Mouse (Mus musculus): ENCODE measurements around the gene Cacna1g. TPM values are rescaled to one million over a fixed set of nuclear protein-coding genes. Genes with fewer than 3 reads are reported as not detected.

Gene Cacna1g
- polyA plus RNA-seq, 1 experiment from 2014 or later, result 18.8 TPM

GRCm38 (mm10) chr11:94440421-94440820 is 33.6 kb downstream of the Cacna1g start:
- no peaks in the 10 kb centered on the region for H3K9me3 ChIP-seq
- 47% methylated on average over 6 of the region's 6 CpGs for WGBS
- no peaks in the 10 kb centered on the region for H3K27me3 ChIP-seq
- peaks cover 49% of the 10 kb centered on the region for H3K4me1 ChIP-seq (replicated peaks)
- H3K4me2 ChIP-seq, result no peak overlapping the region
- no peak for ATAC-seq (ENCODE audit: low FRiP score, low read depth)
- H3K9ac ChIP-seq, result no peak overlapping the region
- no peak overlapping the region for H3K4me3 ChIP-seq
- peak overlapping the region; percentile 57; the same call in 1 of the 2 replicates for H3K27ac ChIP-seq (replicated peaks)
- H3K36me3 ChIP-seq, result peaks cover 9% of the 10 kb centered on the region

GRCm38 (mm10) chr11:94429011-94429651 is 44.9 kb downstream of the Cacna1g start:
- no peak for ATAC-seq (ENCODE audit: low FRiP score, low read depth)

GRCm38 (mm10) chr11:94428091-94428835 is 45.7 kb downstream of the Cacna1g start:
- peak; percentile 82 for ATAC-seq (ENCODE audit: low FRiP score, low read depth)
- H3K4me2 ChIP-seq, result no peak overlapping the region
- H3K4me1 ChIP-seq (replicated peaks), result peaks cover 36% of the 10 kb centered on the region
- 20% methylated on average over 4 of the region's 4 CpGs for WGBS
- H3K27me3 ChIP-seq, result no peaks in the 10 kb centered on the region
- no peaks in the 10 kb centered on the region for H3K9me3 ChIP-seq
- no peak overlapping the region for H3K9ac ChIP-seq
- H3K4me3 ChIP-seq, result no peak overlapping the region
- H3K27ac ChIP-seq (replicated peaks), result peak overlapping the region; percentile 64
- H3K36me3 ChIP-seq, result peaks cover 35% of the 10 kb centered on the region; the same call in 1 of the 2 replicates

More at GRCm38 (mm10) chr11:94429011-94429651, 44.9 kb downstream of the Cacna1g start:
- no peak overlapping the region for H3K4me2 ChIP-seq
- H3K27me3 ChIP-seq, result no peaks in the 10 kb centered on the region
- peak overlapping the region; percentile 64 for H3K27ac ChIP-seq (replicated peaks)
- H3K9ac ChIP-seq, result no peak overlapping the region
- H3K36me3 ChIP-seq, result peaks cover 39% of the 10 kb centered on the region; the same call in 1 of the 2 replicates
- WGBS, result 18% methylated on average over 9 of the region's 9 CpGs
- no peaks in the 10 kb centered on the region for H3K9me3 ChIP-seq
- H3K4me1 ChIP-seq (replicated peaks), result peaks cover 34% of the 10 kb centered on the region
- no peak overlapping the region for H3K4me3 ChIP-seq

- 71% methylated on average over 14 of the region's 14 CpGs for WGBS
These were observed 48.3 kb downstream of the Cacna1g start for GRCm38 (mm10) chr11:94425656-94426055.

GRCm38 (mm10) chr11:94425215-94425614 is 48.8 kb downstream of the Cacna1g start:
- no peak for ATAC-seq (ENCODE audit: low FRiP score, low read depth)
- no peaks in the 10 kb centered on the region for H3K9me3 ChIP-seq
- H3K4me3 ChIP-seq, result no peak overlapping the region
- H3K4me2 ChIP-seq, result no peak overlapping the region
- peaks cover 48% of the 10 kb centered on the region for H3K4me1 ChIP-seq (replicated peaks)
- H3K36me3 ChIP-seq, result peaks cover 23% of the 10 kb centered on the region; the same call in 1 of the 2 replicates
- H3K9ac ChIP-seq, result no peak overlapping the region
- no peak overlapping the region for H3K27ac ChIP-seq (replicated peaks)
- 59% methylated on average over 5 of the region's 5 CpGs for WGBS
- no peaks in the 10 kb centered on the region for H3K27me3 ChIP-seq

More at GRCm38 (mm10) chr11:94425656-94426055, 48.3 kb downstream of the Cacna1g start:
- no peak overlapping the region for H3K4me2 ChIP-seq
- no peak overlapping the region for H3K27ac ChIP-seq (replicated peaks)
- H3K36me3 ChIP-seq, result peaks cover 23% of the 10 kb centered on the region; the same call in 1 of the 2 replicates
- peaks cover 44% of the 10 kb centered on the region for H3K4me1 ChIP-seq (replicated peaks)
- ATAC-seq (ENCODE audit: low FRiP score, low read depth), result no peak
- no peaks in the 10 kb centered on the region for H3K27me3 ChIP-seq
- no peaks in the 10 kb centered on the region for H3K9me3 ChIP-seq
- H3K4me3 ChIP-seq, result no peak overlapping the region
- no peak overlapping the region for H3K9ac ChIP-seq

- no peaks in the 10 kb centered on the region for H3K9me3 ChIP-seq
- H3K27ac ChIP-seq (replicated peaks), result peak overlapping the region; percentile 53
- no peaks in the 10 kb centered on the region for H3K27me3 ChIP-seq
- H3K4me1 ChIP-seq (replicated peaks), result peaks cover 41% of the 10 kb centered on the region
- no peak overlapping the region for H3K4me2 ChIP-seq
- no peak overlapping the region for H3K4me3 ChIP-seq
- peaks cover 16% of the 10 kb centered on the region; the same call in 1 of the 2 replicates for H3K36me3 ChIP-seq
- WGBS, result 61% methylated on average over 15 of the region's 15 CpGs
- no peak overlapping the region for H3K9ac ChIP-seq
- no peak for ATAC-seq (ENCODE audit: low FRiP score, low read depth)
These were observed 49.6 kb downstream of the Cacna1g start for GRCm38 (mm10) chr11:94424380-94424779.

GRCm38 (mm10) chr11:94423855-94424254 is 50.1 kb downstream of the Cacna1g start:
- Histone ChIP-seq H3K9ac (no peak overlapping the region), H3K27me3 (no peaks in the 10 kb centered on the region), H3K4me1 (replicated peaks) (peaks cover 36% of the 10 kb centered on the region), H3K4me2 (no peak overlapping the region), H3K36me3 (peaks cover 16% of the 10 kb centered on the region; the same call in 1 of the 2 replicates), H3K4me3 (no peak overlapping the region), H3K27ac (replicated peaks) (peak overlapping the region; percentile 53), H3K9me3 (no peaks in the 10 kb centered on the region)
- ATAC-seq (ENCODE audit: low FRiP score, low read depth), result peak; percentile 17; the same call in 1 of the 2 replicates
- WGBS, result 49% methylated on average over 5 of the region's 5 CpGs

- ATAC-seq (ENCODE audit: low FRiP score, low read depth), result no peak
- no peak overlapping the region for H3K9ac ChIP-seq
- H3K4me1 ChIP-seq (replicated peaks), result peaks cover 24% of the 10 kb centered on the region
- 0 out of 2 replicates have a peak overlapping the region, but pooled peaks have one; percentile 10 for H3K27ac ChIP-seq (replicated peaks)
- H3K36me3 ChIP-seq, result peaks cover 8% of the 10 kb centered on the region; the same call in 1 of the 2 replicates
- no peaks in the 10 kb centered on the region for H3K9me3 ChIP-seq
- WGBS, result 68% methylated on average over 6 of the region's 6 CpGs
- H3K4me2 ChIP-seq, result no peak overlapping the region
- H3K4me3 ChIP-seq, result no peak overlapping the region
- H3K27me3 ChIP-seq, result no peaks in the 10 kb centered on the region
These were observed 53.0 kb downstream of the Cacna1g start for GRCm38 (mm10) chr11:94420991-94421390.

GRCm38 (mm10) chr11:94420325-94420724 is 53.7 kb downstream of the Cacna1g start:
- ATAC-seq (ENCODE audit: low FRiP score, low read depth), result no peak
- H3K4me2 ChIP-seq, result no peak overlapping the region
- peaks cover 24% of the 10 kb centered on the region for H3K4me1 ChIP-seq (replicated peaks)
- H3K36me3 ChIP-seq, result 0 out of 2 replicates have a peak, but pooled peaks cover 7% of the 10 kb centered on the region
- H3K4me3 ChIP-seq, result no peak overlapping the region
- no peaks in the 10 kb centered on the region for H3K27me3 ChIP-seq
- H3K9ac ChIP-seq, result no peak overlapping the region
- H3K27ac ChIP-seq (replicated peaks), result 0 out of 2 replicates have a peak overlapping the region, but pooled peaks have one; percentile 10
- H3K9me3 ChIP-seq, result no peaks in the 10 kb centered on the region
- 25% methylated on average over 7 of the region's 7 CpGs for WGBS

- H3K4me2 ChIP-seq, result no peak overlapping the region
- no peak overlapping the region for H3K9ac ChIP-seq
- no peak for ATAC-seq (ENCODE audit: low FRiP score, low read depth)
- H3K27me3 ChIP-seq, result no peaks in the 10 kb centered on the region
- 0 out of 2 replicates have a peak, but pooled peaks cover 7% of the 10 kb centered on the region for H3K36me3 ChIP-seq
- 70% methylated on average over 10 of the region's 10 CpGs for WGBS
- no peaks in the 10 kb centered on the region for H3K9me3 ChIP-seq
- no peak overlapping the region for H3K27ac ChIP-seq (replicated peaks)
- peaks cover 31% of the 10 kb centered on the region for H3K4me1 ChIP-seq (replicated peaks)
- H3K4me3 ChIP-seq, result no peak overlapping the region
These were observed 54.8 kb downstream of the Cacna1g start for GRCm38 (mm10) chr11:94419004-94419727.

GRCm38 (mm10) chr11:94414042-94414441 is 60.0 kb downstream of the Cacna1g start:
- 0 out of 2 replicates have a peak overlapping the region, but pooled peaks have one; percentile 22 for H3K4me2 ChIP-seq
- peak overlapping the region; percentile 68 for H3K27ac ChIP-seq (replicated peaks)
- H3K4me1 ChIP-seq (replicated peaks), result peaks cover 33% of the 10 kb centered on the region
- WGBS, result 52% methylated on average over 4 of the region's 4 CpGs
- no peak overlapping the region for H3K9ac ChIP-seq
- H3K9me3 ChIP-seq, result no peaks in the 10 kb centered on the region
- H3K27me3 ChIP-seq, result no peaks in the 10 kb centered on the region
- ATAC-seq (ENCODE audit: low FRiP score, low read depth), result peak; percentile 5; the same call in 1 of the 2 replicates
- H3K36me3 ChIP-seq, result peaks cover 15% of the 10 kb centered on the region
- no peak overlapping the region for H3K4me3 ChIP-seq

Measured in hindbrain, embryonic 15.5 days (tissue).